Comparison of ENCODE assay signal across 30 mouse cellular contexts in genomic region chr11:68641361-68641760, GRCm38 (mm10). TPM values are rescaled to one million over a fixed set of nuclear protein-coding genes. Genes with fewer than 3 reads are reported as not detected.
"Had no signal": no experiment of that assay in that cellular context is flagged by ENCODE, and none has a peak within 500 bp of the region (broad histone marks: within the 10 kb centered on the region; RNA-seq: fewer than 3 reads in every experiment).

No protein-coding gene starts in this region.

- H3K36me3 ChIP-seq: heart, embryonic 13.5 days; heart, embryonic 15.5 days; hindbrain, embryonic 13.5 days; hindbrain, embryonic 15.5 days; intestine, embryonic 15.5 days; limb, embryonic 13.5 days; limb, embryonic 15.5 days; liver, embryonic 12.5 days had no signal

- DNase-seq: gastrocnemius, postnatal 14 days; gastrocnemius, postnatal 36 days; heart, adult 18-20 months; heart, postnatal 14 days; heart, postnatal 36 days; kidney, adult 18-20 months; kidney, adult 8-10 months; kidney, postnatal 10 days; kidney, postnatal 25 days; kidney, postnatal 4 days; layer of hippocampus, adult 9-11 months; layer of hippocampus, postnatal 36 days; left cerebral cortex, postnatal 4 days had no signal

- H3K9me3 ChIP-seq: heart, embryonic 15.5 days; hindbrain, embryonic 13.5 days; hindbrain, embryonic 15.5 days; intestine, embryonic 15.5 days; limb, embryonic 13.5 days; limb, embryonic 15.5 days; liver, embryonic 12.5 days had no signal

- H3K27ac ChIP-seq: heart, embryonic 13.5 days; heart, embryonic 15.5 days; hindbrain, embryonic 13.5 days; hindbrain, embryonic 15.5 days; hindbrain, postnatal 0 days; intestine, embryonic 15.5 days; layer of hippocampus, adult 2 months; limb, embryonic 13.5 days; limb, embryonic 15.5 days; liver, embryonic 12.5 days; liver, embryonic 14.5 days had no signal

- H3K4me1 ChIP-seq: intestine, embryonic 15.5 days; liver, embryonic 12.5 days had no signal

- H3K4me3 ChIP-seq: heart, embryonic 13.5 days; heart, embryonic 15.5 days; hindbrain, embryonic 13.5 days; hindbrain, embryonic 15.5 days; intestine, embryonic 15.5 days; layer of hippocampus, adult 2 months; limb, embryonic 13.5 days; limb, embryonic 15.5 days; liver, embryonic 12.5 days had no signal

- H3K27me3 ChIP-seq: heart, embryonic 13.5 days; heart, embryonic 15.5 days; hindbrain, embryonic 13.5 days; hindbrain, embryonic 15.5 days; intestine, embryonic 15.5 days; limb, embryonic 13.5 days; limb, embryonic 15.5 days had no signal

RNA-seq across cellular contexts. Expression of gene Ccdc42, which starts 54.5 kb away (rescaled TPM):
- total RNA-seq: gastrocnemius, adult 18-20 months; gastrocnemius, adult 8-10 months; gastrocnemius, postnatal 36 days; heart, adult 18-20 months; heart, adult 8-10 months; heart, postnatal 14 days; heart, postnatal 36 days; hematopoietic stem cell, adult 5-6 weeks; hindbrain, postnatal 0 days; liver, adult 2 months had no signal
- polyA plus RNA-seq: liver, adult 2 months; liver, embryonic 16.5 days had no signal
